Mouse (Mus musculus): ENCODE data around the gene Sorcs1.

Sorcs1 gene

DNA sequence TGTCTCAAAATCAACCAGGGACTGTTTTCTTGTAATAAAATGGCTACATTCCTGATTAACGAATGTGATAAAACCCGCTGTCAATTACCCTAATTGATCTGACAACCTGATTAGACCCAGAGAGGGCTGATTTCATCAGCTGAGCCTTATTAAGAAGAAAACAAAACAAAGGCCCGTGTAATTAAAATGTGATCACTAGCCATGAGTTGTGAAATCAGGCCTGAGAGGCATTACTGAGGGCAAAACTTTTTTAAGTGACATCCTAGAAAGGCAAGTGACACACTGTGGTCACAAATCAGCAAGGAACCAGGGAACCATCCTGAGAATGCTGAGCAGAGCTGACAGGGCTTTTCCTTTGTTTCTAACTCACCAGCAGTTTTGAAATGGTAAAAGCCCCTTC lies 267.9 kb downstream of the Sorcs1 start:
- DNase-seq: no peak

DNA sequence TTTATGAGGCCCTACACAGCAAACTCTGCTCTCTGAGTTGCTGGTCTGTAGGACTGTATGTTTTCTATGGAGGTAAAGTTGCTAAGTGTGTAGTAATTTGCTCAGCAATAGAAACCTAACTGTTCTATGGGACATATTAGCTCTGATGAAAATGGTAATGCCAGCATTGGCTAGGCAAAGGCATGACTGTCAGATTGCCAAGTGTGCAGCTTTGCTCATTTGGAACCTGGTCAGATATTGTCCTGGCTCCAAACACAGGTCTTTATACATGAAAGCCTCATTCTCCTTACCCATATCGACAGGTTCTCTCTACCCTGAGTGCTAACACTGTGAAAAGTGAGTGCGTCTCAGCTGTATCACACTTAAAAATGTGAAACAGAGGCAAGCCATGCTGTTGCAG lies 280.1 kb downstream of the Sorcs1 start:
- no peak for DNase-seq

DNA sequence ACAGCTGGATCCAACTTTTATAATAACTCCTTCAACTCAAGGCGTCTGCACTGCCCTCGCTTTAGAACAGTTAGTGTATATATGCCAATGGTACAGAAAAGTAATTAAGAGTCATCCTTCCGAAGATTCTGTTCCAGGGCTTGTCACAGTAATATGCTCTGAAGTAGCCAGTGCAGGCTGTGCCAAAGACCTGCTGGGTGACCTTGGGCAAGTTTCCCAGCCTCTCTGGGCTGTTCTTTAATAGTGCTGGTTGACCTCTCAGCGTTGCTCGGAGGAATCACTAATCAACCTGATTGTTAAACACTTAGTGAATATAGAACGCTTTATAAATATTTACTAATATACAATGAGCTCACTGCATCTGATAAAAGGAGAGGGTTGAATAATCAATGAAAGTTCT lies 282.7 kb downstream of the Sorcs1 start:
- no peak for DNase-seq

DNA sequence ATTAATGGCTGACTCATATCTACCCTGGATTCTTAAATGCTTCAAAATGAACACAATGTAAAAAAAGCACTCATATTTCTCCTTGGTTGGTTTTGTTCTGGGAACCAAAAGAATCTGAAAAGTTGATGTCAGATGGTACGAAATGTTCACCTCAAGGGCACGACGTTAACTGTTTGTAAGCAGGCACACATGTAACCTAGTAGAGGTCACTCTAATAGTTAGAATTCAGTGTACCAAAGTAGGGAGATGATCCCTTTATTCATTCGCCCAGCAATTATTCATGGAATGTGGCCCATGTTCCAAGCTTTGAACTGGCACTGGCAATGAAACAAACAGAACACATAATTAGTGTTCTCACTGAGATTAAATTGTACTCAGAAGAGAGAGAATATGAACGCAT lies 284.3 kb downstream of the Sorcs1 start:
- DNase-seq: peak; percentile 46

DNA sequence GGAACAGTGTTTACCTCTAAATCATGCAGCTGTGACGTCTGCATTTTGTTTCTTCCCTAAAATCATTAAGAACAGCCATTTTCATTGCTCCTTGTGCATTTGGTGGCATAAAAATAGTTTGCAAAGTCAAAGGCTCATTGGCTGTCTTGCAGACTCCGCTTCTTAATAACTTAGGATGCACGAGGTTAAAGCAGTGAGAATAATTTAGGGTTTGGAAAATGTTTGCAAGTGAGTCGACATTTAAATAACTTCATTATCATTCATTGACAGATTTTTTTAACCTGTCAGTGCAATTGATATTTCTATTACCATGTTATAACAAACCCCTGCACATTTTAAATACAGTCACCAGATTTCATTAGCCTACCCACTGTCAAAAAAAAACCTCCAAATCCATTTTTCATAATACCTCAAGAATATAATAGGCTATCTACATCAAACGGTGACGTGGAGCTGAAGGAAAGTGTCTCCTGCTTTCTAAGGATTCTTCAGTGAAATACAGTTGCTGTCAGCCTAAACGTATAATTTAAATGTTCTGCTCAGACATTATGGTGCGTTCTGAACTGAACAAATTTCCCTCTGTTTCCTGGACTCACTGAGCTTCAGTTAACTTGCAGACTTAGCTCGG lies 288.4 kb downstream of the Sorcs1 start:
- DNase-seq: no peak

DNA sequence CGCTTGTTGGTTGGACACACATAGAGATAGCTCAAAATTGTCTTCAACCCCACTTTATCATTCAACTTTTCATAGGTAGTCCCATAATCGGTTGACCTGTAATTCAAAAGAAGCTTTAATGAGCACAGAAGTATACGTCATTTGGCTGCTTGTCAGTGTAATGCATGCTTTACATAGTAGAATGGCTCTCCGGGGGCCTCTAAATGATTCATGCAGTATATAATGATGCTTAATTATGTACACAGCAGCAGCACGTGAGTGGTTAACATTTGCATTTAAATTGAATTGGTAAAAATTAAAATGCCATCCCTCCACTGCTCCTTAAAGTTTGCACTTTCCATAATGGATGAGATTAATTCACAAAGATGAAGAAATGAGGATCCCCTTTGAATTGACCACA lies 299.5 kb downstream of the Sorcs1 start:
- no peak for DNase-seq

DNA sequence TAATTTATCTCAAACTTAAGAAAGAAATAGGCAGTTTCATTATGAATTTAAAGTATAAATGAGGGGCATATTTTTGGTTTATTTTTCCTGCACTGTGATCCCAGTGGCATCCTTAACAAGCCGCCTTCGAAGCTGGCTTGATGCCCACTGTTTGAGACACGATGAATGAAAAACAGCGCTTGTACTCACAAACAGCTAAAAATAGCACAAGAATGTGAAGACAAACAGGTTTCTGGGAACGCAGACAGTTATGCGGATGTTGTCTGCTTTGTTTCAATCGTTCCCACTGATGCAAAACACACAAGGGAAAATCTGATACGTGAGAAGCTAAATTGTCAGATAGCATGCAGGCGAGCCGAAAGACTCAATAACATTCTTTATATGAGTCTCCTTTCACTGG lies 303.7 kb downstream of the Sorcs1 start:
- no peak for DNase-seq

DNA sequence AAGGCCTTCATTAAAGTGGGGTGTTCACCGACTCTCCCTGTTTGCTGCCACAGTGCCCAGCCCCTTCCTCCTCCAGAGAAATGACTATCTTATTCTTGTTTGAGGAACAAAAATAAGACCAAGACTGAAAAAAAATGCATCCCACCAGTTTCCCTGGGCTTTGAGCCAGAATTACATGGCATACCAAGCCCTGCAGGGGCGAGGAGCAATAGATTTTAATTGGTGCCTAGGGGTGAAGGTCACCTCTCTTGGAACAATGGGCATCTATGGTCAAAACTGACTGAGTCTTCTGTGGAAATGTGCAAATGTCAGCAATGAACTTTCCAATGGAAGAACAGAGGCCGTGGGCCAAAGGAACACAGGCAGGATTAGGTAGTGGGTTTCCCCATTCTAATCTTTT lies 312.0 kb downstream of the Sorcs1 start:
- DNase-seq: no peak

DNA sequence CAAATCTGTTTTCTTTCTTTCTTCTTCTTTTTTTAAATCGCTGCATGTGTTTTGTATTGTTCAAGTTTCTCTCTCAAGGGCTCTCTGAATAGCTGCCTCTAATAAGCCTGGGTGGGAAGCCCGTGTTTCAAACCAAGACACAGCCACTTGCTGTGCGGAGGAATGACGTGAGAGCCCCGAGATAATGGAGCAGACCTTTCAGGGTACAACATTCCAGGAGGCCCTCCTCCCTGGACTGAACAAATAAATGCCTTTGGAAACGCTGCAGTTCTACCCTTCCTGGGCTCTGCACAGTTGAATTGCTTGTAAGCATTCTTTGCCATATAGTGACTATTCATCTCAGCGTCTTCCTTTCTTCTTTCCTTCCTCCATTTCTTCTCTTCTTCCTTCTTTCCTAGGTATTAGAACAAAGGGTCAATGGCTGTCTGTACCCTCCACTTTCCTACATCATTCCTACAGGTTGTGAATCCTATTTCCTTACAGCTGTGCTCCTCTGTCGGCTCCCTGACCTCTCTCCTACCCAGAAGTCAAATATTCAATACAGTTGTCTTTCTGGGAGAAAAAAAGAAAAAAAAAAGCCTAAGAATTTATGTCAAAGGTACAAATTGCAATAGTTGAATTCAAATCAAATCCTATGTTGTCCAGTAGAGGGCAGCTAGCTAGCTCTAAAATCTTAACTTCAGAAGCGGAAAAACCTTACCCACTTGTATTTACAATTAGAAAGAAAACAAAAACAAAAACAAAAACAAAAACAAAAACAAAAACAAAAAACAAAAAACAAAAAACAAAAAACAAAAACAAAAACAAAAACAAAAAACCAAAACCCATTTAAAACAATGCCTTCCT lies 315.6 kb downstream of the Sorcs1 start:
- DNase-seq: no peak

DNA sequence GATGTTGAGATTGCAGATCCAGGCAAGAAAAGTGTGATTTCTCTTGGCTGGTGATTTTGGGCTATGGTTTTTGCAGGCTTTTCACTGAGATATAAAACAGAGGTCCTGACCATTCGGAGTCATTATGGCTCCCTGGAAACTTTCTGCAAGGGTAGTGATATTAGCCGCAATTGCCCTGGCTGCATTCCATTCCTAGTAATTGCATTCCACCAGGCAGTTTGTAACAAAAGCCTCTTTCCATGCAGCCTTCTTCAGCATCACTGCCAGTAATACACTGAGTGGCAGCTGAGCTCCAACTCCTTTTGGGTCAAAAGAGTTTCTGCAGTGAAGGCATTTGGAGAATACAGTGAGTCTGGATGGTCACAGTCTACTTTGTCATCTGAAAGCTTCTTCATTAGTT lies 319.9 kb downstream of the Sorcs1 start:
- DNase-seq: peak; percentile 39

DNA sequence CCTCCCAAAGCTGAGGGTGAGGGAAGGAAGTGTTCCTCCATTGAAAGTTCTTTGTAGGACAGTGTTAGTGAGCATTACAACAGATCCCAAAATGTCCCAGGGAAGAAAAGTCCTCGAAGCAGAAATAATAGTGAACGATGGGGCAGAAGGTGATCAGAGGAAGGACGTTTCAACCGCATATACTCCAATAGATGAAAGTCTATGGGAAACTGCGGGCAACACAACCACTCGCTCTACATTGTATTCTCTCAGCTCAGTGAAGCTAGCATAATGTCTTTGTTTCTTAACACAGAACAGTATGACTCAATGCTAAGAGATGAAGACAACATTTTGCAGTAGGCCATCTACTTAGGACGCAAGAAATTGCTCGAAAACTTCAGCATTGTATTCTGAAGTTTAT lies 339.2 kb downstream of the Sorcs1 start:
- no peak for DNase-seq

DNA sequence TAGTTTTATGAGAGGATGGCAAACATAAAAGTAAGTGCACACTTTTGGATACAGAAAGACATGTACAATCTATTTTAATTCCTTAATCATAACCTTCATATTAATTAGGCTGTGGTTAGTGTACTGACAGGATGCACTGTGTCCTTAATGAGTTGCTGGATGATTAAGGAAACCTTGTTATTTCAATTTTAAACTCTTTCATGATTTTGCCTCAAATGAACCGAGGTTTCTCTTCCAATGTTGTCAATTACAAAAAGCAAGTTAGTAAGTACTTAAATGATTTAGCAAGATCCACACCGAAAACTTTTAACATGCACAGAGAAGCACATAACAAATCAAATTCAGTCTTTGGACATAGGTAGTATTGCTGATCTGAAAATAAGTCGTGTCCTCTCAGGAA lies 341.7 kb downstream of the Sorcs1 start:
- DNase-seq: no peak

DNA sequence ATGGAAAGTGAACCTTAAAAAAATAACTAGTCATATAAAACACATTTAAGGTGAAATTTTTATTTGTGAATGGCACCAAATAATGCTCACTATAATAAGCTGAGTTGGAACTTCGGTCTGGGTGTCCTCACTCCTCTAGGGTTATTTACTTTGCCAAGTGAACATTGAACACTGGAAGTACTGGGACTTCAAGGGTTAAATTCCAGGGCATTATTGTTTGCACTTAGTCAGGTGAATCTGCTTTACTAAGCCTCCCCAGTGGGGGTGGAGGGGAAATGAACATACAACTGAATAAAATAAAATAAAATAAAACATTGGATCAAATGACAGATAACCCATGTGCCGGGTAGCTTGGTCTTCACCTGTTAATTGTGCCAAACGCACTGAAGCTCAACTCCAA lies 347.3 kb downstream of the Sorcs1 start:
- DNase-seq: peak; percentile 64

DNA sequence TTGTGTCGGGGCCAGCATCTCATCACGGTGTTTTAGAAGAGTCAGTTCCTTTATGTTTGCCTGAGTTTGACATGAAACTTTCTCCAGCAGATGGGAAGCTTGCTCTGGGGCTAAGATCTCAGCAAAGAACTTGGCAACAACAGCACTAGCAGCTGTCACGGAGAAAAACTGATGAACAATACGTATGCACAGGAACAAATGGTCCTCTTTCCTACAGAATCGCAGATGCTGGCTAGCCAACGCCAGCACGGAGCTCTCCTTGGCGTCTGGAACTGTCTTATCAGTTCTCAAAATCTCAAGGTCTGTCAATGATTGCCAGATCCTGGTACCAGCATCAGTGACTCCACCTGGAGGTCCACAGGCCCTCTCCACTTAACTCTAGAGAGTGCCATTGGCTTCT lies 350.6 kb downstream of the Sorcs1 start:
- peak; percentile 17 for DNase-seq

DNA sequence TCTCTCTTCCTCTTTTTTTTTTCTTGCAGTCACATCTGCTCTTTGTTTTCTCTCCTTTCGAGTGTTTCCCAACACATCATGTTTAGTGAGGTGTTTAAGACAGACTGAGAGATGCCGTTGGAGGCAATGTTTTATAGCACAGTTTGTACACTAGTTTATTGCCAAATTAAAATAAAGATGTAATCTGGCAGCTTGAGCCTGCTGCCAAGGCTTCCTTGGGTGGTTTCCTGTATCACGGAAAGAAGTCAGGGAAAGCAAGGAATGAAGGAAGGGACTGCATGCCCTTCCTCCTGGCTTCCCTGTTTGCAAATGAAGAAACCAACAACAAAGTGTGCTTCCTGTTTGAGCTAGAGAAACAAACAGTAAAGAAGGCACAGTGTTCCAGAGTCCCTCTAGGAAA lies 352.3 kb downstream of the Sorcs1 start:
- DNase-seq: no peak

DNA sequence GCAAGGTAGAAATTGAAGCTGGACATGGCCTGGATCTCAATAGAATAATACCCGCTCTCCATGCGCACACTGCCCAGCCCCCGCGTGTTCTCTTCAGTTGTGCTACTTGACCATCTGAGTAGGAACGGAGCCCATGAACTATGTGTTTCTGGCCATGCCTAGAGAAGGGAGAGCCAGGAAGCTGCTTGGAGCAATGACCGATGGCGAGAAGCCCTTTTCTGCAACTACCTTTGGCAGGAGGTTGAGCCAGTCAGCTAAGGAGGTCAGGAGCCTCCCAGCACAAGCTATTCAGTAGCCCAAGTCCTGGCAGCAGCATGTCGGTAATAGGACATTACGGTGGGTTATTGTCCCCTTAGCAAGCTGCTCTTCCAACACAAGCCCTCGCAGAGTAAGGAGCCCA lies 352.8 kb downstream of the Sorcs1 start:
- DNase-seq: peak; percentile 79

DNA sequence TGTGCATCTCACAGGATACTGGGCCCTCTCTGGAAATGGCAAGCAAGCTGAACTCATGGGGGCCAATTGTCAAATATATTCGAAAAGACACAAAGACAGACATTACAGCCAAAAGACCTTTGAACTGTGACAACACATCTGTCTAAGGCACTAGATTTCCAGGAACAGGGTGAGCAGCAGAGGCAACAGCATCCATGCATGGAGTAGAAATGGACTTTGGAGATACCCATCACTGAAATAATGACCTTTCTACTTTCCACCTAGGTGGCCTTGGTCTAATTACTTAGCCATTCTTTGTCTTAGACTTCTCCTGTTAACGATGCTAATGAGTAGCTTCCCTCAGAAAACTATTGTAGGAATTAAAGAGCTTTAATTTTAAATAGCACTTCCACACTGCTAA lies 371.4 kb downstream of the Sorcs1 start:
- DNase-seq: peak; percentile 68

DNA sequence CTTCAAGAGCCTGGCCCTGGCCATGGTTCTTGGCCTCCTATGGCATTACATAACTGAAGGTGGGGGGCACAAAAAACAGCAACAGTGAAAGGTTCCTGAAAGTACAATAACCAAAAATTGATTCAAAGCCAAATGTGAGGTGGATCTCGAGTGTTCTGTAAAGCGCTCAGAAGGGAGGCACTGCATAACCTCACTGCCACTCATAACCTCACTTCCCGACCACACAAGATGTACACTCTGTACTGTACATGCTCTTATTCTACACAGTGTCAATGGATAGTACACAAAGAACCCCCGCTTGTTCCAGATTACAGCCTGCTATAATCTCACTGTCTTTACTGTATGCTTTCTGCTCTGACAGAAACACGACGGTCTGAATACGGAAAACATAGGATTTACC lies 384.2 kb downstream of the Sorcs1 start:
- DNase-seq: no peak

DNA sequence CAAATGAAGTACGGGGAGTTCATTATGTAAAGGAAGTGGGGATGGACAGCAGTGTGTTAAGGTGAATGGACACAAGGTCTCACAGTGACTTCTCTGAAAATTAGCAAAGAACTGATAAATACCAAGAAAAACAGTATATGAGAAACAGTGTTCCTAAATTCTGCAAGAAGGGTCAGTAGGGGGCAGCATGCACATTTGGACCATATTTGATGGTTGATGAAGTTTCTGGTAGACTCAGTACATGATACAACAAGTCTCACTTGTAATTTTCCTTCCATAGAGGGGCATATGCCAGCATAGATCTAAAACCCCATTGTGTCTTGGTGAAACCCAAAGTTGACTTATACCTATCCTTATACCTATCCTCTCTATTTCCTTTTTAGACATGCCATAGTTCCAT lies 414.0 kb downstream of the Sorcs1 start:
- peak; percentile 51 for DNase-seq

DNA sequence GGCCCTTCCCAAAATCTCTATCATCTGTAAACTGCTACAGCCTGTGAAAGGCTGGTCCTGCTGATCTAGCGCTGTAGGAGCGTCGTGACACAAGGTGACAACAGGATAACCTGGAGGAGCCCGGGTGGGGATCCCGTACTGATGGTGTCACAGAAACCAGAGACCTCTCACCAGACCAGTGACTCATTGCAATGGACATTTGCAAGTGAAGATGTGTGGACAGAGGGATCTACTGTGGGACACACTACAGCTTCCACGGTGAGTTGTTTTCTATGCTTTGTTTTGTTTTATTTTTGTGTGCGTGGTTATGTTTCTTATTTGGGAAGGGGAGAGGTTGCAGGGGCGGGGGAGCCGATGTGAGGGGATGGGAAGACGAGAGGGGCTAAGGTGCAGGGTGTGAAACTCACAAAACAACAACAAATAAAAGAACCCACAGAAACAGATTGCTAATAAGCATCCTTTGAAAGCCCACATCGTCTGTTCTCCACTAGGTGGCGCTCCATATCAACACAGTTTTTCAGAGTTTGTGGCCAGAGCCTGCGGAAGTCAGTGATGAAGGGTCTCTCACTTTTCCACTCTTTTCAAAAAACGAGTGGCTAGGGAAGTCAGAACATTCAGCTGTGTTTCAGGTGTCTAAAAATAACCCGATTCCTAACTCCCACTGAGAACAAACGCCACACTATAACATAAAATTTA lies 419.6 kb downstream of the Sorcs1 start:
- DNase-seq: peak; percentile 35

DNA sequence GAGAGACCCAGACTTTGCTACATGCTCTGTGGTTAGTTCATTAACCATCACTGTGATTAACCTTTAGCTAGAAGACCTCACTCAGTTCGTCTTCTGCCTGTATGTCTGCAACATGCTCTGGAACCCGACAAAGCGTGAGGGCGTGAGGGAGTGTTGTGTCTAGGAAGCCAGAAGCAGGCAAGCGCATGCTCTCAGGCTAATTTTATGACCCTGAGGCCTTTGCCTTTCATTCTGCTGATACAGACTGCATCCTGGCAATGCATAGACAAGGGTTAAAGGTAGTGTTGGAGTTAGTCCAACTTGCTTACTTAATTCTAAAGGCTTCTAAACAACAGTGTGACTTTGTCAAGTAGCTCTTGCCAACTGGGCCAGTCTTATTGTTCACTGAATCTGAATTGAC lies 458.0 kb downstream of the Sorcs1 start:
- DNase-seq: peak; percentile 57

DNA sequence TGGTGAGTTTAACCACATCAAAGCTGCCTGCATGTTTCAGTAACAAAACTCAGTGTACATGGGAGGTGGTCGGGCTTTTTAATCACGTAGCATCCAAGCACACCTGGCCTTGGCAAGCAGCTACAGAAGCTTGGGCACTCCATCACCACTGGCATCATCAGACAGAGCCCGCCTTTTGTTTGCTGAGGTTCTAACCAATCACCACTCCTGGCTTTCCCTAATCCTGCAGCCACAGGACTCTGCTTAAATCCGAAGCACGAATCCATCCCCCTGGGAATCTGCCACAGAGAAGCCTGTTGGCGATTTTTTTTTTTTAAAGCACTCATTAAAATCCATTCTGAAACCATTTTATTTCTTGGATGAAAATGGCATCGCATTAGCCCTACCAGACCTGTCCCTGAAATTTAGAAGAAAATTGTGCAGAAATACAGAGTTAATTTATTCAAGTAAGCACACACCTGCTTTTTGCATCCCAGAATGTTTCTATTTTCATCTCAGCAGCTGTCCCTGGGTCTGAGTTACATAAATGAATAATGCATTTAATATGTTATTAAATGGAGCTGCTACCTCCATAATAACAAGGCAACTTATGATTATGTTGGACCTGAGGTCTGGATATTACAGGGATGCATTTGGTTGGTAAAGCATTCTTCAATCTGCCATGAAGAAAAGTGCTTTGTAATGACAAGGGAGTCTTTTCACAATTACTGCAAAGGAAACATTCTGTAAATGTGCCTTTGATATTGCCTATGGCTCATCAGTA lies 463.8 kb downstream of the Sorcs1 start:
- no peak for DNase-seq

DNA sequence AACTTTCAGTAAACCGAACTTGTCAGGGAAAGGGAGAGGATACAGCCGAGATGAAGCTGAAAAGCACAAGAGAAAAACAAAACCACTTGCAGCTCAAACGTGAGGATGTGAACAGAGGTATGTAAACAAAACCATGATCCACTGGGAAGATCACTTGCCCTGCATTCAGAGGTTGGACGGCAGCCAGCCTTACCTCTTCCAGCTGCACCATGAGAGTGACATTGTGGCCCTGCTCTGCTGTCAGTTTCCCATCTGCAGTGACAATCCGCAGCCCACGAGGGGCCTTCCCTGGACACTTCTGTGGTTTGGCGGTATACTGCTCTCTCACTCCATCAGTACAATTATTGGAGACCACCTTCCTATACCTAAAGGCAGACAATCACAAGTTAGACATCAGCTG lies 468.0 kb downstream of the Sorcs1 start:
- no peak for DNase-seq
